Mouse (Mus musculus): ENCODE data around the gene Fbxl17. TPM values are rescaled to one million over a fixed set of nuclear protein-coding genes. Genes with fewer than 3 reads are reported as not detected.

Gene Fbxl17
- polyA plus RNA-seq, 1 experiment from 2014 or later, result 3.7 TPM

DNA sequence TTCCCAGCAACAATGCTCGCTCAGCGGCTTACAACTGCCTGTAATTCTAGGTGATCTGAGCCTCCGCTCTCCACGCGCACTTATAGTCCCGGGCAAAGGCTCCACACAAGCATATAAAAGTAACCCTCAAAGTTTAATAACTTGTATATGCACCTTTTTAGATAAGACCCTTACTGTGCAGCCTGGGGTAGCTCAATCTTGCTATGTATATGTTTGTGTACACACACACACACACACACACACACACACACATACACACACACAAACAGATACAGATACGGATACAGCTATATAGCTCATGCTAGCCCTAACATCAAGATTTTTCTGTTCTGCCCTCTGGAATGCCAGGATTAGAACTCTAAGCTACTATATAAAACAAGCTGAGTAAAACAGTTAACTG is 342.8 kb downstream of the Fbxl17 start:
- H3K27ac ChIP-seq (replicated peaks), result no peak overlapping the region
- H3K27me3 ChIP-seq (ENCODE audit: low read depth, poor library complexity, severe bottlenecking), result no peaks in the 10 kb centered on the region; the same call in 1 of the 2 replicates
- H3K36me3 ChIP-seq, result no peaks in the 10 kb centered on the region
- H3K4me1 ChIP-seq, result peaks cover 27% of the 10 kb centered on the region
- DNase-seq (ENCODE audit: low spot score), result no peak
- 95% methylated on average over 7 of the region's 7 CpGs for WGBS
- no peak overlapping the region for H3K4me3 ChIP-seq
- no peaks in the 10 kb centered on the region for H3K9me3 ChIP-seq (replicated peaks)

DNA sequence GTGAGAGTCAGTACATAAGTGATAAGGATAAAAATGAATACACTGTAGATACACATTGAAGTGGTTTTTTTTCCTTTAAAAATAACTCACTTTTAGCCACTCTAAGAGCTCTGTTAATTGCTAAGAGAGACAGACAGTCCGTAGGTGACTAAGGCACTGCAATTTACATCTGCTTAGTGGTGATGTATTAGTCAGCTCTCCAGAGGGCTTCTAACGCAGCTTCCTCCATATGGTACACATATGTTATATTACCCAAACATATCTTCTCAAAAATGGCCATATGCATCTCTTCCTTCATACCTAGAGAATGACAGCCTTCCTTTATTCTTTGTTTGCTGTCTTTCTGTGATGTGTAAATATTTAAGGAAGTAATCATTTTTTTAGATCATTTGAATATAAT is 353.3 kb downstream of the Fbxl17 start:
- Histone ChIP-seq H3K27ac (replicated peaks) (peak overlapping the region; percentile 83), H3K36me3 (no peaks in the 10 kb centered on the region), H3K27me3 (ENCODE audit: low read depth, poor library complexity, severe bottlenecking) (peaks cover 61% of the 10 kb centered on the region), H3K4me1 (peaks cover 73% of the 10 kb centered on the region), H3K4me3 (no peak overlapping the region), H3K9me3 (replicated peaks) (no peaks in the 10 kb centered on the region)
- 37% methylated on average over 2 of the region's 2 CpGs for WGBS
- DNase-seq (ENCODE audit: low spot score), result no peak

- Histone ChIP-seq H3K27ac (replicated peaks) (peak overlapping the region; percentile 83), H3K4me3 (peak overlapping the region; percentile 30), H3K9me3 (replicated peaks) (no peaks in the 10 kb centered on the region), H3K27me3 (ENCODE audit: low read depth, poor library complexity, severe bottlenecking) (peaks cover 60% of the 10 kb centered on the region), H3K4me1 (peaks cover 73% of the 10 kb centered on the region), H3K36me3 (no peaks in the 10 kb centered on the region)
- peak; percentile 83 for DNase-seq (ENCODE audit: low spot score)
- 18% methylated on average over 12 of the region's 12 CpGs for whole genome bisulfite sequencing
These were observed 353.9 kb downstream of the Fbxl17 start for GRCm38 (mm10) chr17:63145751-63146491.

- Histone ChIP-seq H3K9me3 (replicated peaks) (no peaks in the 10 kb centered on the region), H3K4me3 (peak overlapping the region; percentile 34), H3K27ac (replicated peaks) (peak overlapping the region; percentile 83), H3K27me3 (ENCODE audit: low read depth, poor library complexity, severe bottlenecking) (peaks cover 54% of the 10 kb centered on the region), H3K4me1 (peaks cover 73% of the 10 kb centered on the region), H3K36me3 (no peaks in the 10 kb centered on the region)
- DNase-seq (ENCODE audit: low spot score), result peak; percentile 72
- WGBS, result 19% methylated on average over 5 of the region's 5 CpGs
These were observed 354.5 kb downstream of the Fbxl17 start for GRCm38 (mm10) chr17:63145311-63145741.

DNA sequence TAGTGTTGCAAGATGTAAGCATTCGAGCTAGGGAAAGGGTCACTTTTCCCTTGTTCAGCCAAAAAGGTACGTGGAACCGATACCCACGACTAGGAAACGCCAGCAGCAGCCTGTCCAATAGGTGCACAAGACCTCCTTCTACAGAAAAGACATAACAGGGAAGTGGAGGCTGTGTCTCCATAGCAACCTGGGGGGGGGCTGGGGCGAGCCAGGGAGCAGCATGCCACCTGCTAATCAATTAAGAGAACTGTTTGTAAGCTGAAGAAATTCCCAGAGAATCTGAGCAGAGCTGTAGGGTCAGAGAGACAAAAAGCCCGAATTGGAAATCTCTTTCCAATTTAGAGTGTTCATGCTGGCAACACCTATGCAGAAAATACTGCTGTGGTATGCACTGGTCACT is 356.0 kb downstream of the Fbxl17 start:
- peak; percentile 44 for DNase-seq (ENCODE audit: low spot score)
- 40% methylated on average over 7 of the region's 7 CpGs for WGBS
- peaks cover 65% of the 10 kb centered on the region for H3K4me1 ChIP-seq
- peak overlapping the region; percentile 34; the same call in 1 of the 2 replicates for H3K4me3 ChIP-seq
- H3K9me3 ChIP-seq (replicated peaks), result no peaks in the 10 kb centered on the region
- H3K27me3 ChIP-seq (ENCODE audit: low read depth, poor library complexity, severe bottlenecking), result peaks cover 43% of the 10 kb centered on the region
- H3K36me3 ChIP-seq, result no peaks in the 10 kb centered on the region
- H3K27ac ChIP-seq (replicated peaks), result peak overlapping the region; percentile 83; the same call in 1 of the 2 replicates

- peaks cover 8% of the 10 kb centered on the region; the same call in 1 of the 2 replicates for H3K9me3 ChIP-seq (replicated peaks)
- H3K36me3 ChIP-seq, result peaks cover 8% of the 10 kb centered on the region
- DNase-seq (ENCODE audit: low spot score), result no peak
- H3K4me1 ChIP-seq, result peaks cover 4% of the 10 kb centered on the region; the same call in 1 of the 2 replicates
- no peak overlapping the region for H3K4me3 ChIP-seq
- 91% methylated on average over 5 of the region's 5 CpGs for WGBS
- H3K27ac ChIP-seq (replicated peaks), result no peak overlapping the region
- H3K27me3 ChIP-seq (ENCODE audit: low read depth, poor library complexity, severe bottlenecking), result peaks cover 3% of the 10 kb centered on the region; the same call in 1 of the 2 replicates
These were observed 365.0 kb downstream of the Fbxl17 start for GRCm38 (mm10) chr17:63134805-63135204.

- DNase-seq (ENCODE audit: low spot score), result no peak
- no peaks in the 10 kb centered on the region; the same call in 1 of the 2 replicates for H3K9me3 ChIP-seq (replicated peaks)
- H3K27ac ChIP-seq (replicated peaks), result no peak overlapping the region
- WGBS, result 81% methylated on average over 2 of the region's 2 CpGs
- H3K27me3 ChIP-seq (ENCODE audit: low read depth, poor library complexity, severe bottlenecking), result peaks cover 6% of the 10 kb centered on the region; the same call in 1 of the 2 replicates
- H3K4me3 ChIP-seq, result no peak overlapping the region
- peaks cover 6% of the 10 kb centered on the region; the same call in 1 of the 2 replicates for H3K36me3 ChIP-seq
- H3K4me1 ChIP-seq, result peaks cover 7% of the 10 kb centered on the region
These were observed 377.4 kb downstream of the Fbxl17 start for GRCm38 (mm10) chr17:63122427-63122826.

- WGBS, result 86% methylated on average over 3 of the region's 3 CpGs
- Histone ChIP-seq H3K4me1 (peaks cover 13% of the 10 kb centered on the region), H3K27me3 (ENCODE audit: low read depth, poor library complexity, severe bottlenecking) (peaks cover 19% of the 10 kb centered on the region), H3K9me3 (replicated peaks) (no peaks in the 10 kb centered on the region), H3K4me3 (no peak overlapping the region), H3K27ac (replicated peaks) (no peak overlapping the region), H3K36me3 (0 out of 2 replicates have a peak, but pooled peaks cover 3% of the 10 kb centered on the region)
- no peak for DNase-seq (ENCODE audit: low spot score)
These were observed 380.1 kb downstream of the Fbxl17 start for GRCm38 (mm10) chr17:63119701-63120100.

GRCm38 (mm10) chr17:63119077-63119476 is 380.7 kb downstream of the Fbxl17 start:
- Histone ChIP-seq H3K4me3 (no peak overlapping the region), H3K36me3 (no peaks in the 10 kb centered on the region), H3K27ac (replicated peaks) (no peak overlapping the region), H3K4me1 (peaks cover 13% of the 10 kb centered on the region), H3K27me3 (ENCODE audit: low read depth, poor library complexity, severe bottlenecking) (peaks cover 25% of the 10 kb centered on the region), H3K9me3 (replicated peaks) (no peaks in the 10 kb centered on the region)
- no peak for DNase-seq (ENCODE audit: low spot score)
- WGBS, result 80% methylated on average over 7 of the region's 7 CpGs

GRCm38 (mm10) chr17:63117130-63117529 is 382.7 kb downstream of the Fbxl17 start:
- Histone ChIP-seq H3K27me3 (ENCODE audit: low read depth, poor library complexity, severe bottlenecking) (peaks cover 40% of the 10 kb centered on the region), H3K4me1 (peaks cover 13% of the 10 kb centered on the region), H3K27ac (replicated peaks) (no peak overlapping the region), H3K9me3 (replicated peaks) (no peaks in the 10 kb centered on the region), H3K36me3 (no peaks in the 10 kb centered on the region), H3K4me3 (no peak overlapping the region)
- DNase-seq (ENCODE audit: low spot score), result peak; percentile 27
- 71% methylated on average over 5 of the region's 5 CpGs for WGBS

DNA sequence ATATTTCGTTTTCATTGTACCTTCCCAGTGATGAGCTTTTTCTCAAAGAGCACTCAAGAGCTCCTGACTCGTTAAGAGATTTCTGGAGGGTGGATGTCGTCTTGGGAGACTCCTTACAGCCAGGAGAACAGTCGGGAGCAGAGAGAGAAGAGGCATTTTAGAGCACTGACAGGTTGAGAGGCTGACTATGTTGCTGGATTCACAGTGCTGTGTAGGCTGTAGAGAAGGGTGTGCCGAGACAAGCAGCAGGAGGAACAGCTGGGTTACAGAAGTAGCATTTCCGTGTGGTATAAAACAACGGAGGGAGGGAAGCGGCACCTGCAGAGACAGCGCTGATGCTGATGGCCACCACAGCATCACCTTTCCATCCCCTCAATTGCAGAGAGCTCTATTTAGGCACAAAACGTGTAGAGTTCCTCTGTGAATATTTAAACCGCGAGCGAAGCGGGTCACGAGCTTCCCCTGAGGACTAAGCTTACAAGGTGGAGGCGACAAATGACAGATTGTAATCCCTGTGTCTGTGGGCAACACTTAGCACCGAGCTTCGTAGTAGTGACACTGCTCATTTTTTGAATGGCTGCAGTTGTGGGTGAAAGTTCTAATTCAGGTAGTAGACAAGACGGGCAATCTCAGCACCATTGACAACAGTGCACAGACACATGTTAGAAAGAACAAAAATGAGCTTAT is 385.3 kb downstream of the Fbxl17 start:
- no peak overlapping the region for H3K4me3 ChIP-seq
- H3K9me3 ChIP-seq (replicated peaks), result no peaks in the 10 kb centered on the region
- no peak for DNase-seq (ENCODE audit: low spot score)
- 89% methylated on average over 19 of the region's 19 CpGs for WGBS
- H3K36me3 ChIP-seq, result no peaks in the 10 kb centered on the region
- H3K27ac ChIP-seq (replicated peaks), result no peak overlapping the region
- peaks cover 34% of the 10 kb centered on the region for H3K4me1 ChIP-seq
- peaks cover 42% of the 10 kb centered on the region for H3K27me3 ChIP-seq (ENCODE audit: low read depth, poor library complexity, severe bottlenecking)

- 90% methylated on average over 5 of the region's 5 CpGs for WGBS
These were observed 387.0 kb downstream of the Fbxl17 start for GRCm38 (mm10) chr17:63112826-63113225.

DNA sequence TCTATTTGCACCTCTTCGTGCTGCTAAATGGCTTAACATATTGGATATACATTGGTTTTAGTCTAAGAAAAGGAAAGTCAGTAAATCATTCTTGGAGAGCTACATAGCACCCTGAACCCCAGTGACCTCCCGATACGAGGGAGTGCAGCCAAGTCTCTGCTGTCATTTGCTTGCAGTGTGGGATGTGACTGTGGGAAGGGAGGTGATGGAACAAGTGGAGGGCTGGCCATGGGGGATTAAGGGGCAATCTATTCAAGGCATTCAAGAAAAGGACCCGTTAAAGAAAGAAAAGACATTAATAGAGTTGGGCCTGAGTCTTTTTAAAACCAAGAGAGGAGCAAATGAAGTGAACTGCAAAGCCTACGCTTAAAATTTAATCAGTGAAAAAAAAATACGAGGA is 388.8 kb downstream of the Fbxl17 start:
- Histone ChIP-seq H3K36me3 (no peaks in the 10 kb centered on the region), H3K4me1 (peaks cover 36% of the 10 kb centered on the region), H3K4me3 (no peak overlapping the region; the same call in 1 of the 2 replicates), H3K27ac (replicated peaks) (peak overlapping the region; percentile 67), H3K27me3 (ENCODE audit: low read depth, poor library complexity, severe bottlenecking) (peaks cover 54% of the 10 kb centered on the region), H3K9me3 (replicated peaks) (no peaks in the 10 kb centered on the region)
- DNase-seq (ENCODE audit: low spot score), result peak; percentile 33
- WGBS, result 20% methylated on average over 6 of the region's 6 CpGs

More at GRCm38 (mm10) chr17:63112826-63113225, 387.0 kb downstream of the Fbxl17 start:
- peaks cover 39% of the 10 kb centered on the region for H3K4me1 ChIP-seq
- no peak for DNase-seq (ENCODE audit: low spot score)
- peaks cover 54% of the 10 kb centered on the region for H3K27me3 ChIP-seq (ENCODE audit: low read depth, poor library complexity, severe bottlenecking)
- no peaks in the 10 kb centered on the region for H3K36me3 ChIP-seq
- H3K9me3 ChIP-seq (replicated peaks), result no peaks in the 10 kb centered on the region
- H3K27ac ChIP-seq (replicated peaks), result no peak overlapping the region
- no peak overlapping the region for H3K4me3 ChIP-seq

Measured in midbrain, embryonic 10.5 days (tissue).